Mouse (Mus musculus) cerebellum, postnatal 25 days (tissue): ENCODE measurements at regions not wholly inside any gene's neighbourhood (a gene's known extent, or its start where the extent isn't known, plus 50 kb on each side); places are given as distances from the start of the nearest gene placed in this dataset.

Experiments used
- DNase-seq, 2 experiments: peaks; one replicate each; pipeline ENCODE4 v3.0.0; 2021; ENCODE audit warnings: mixed read lengths in 2 of 2

DNA sequence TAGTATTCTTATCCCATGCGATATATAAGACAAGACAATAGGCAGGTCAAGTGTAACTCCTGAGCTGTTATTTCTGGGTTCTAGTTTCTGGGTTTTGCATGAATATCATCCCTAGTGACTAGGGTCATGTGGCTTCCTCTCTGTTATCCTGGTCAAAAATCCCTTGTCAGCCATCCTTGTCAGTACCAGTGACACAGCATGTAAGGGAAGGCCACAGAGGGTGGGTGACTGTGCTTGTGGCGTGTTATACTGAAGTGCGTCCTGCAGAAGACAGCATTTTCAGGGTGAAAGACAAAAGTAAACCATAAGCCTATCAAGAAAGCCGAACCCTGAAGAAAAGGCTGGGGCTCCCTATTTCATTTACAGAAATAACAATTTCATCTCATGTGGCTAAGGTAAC is 50.7 kb upstream of the Echdc3 start:
- no peak for DNase-seq

- DNase-seq = no peak
Measured at GRCm38 (mm10) chr2:6264085-6264783, 51.4 kb upstream of the Echdc3 start.

DNA sequence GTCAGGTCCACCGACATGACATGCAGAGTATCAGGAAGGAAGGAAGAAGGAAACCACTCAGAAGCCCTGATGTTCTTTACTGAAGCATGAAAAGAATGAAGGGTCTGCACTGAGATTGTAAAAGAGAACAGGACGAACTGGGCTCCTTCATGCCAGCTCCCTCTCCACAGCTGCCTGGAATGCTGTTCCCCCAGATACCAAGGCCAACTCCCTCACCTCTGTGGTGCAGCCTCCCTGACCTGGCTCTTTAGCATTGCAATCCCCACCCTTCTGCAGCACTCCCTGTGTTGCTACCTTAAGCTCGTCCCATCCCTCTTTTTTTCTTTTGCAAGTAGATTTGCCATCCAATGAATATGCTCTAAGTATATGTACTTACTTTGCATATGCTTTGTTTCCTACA is 52.3 kb upstream of the Echdc3 start:
- no peak for DNase-seq

DNA sequence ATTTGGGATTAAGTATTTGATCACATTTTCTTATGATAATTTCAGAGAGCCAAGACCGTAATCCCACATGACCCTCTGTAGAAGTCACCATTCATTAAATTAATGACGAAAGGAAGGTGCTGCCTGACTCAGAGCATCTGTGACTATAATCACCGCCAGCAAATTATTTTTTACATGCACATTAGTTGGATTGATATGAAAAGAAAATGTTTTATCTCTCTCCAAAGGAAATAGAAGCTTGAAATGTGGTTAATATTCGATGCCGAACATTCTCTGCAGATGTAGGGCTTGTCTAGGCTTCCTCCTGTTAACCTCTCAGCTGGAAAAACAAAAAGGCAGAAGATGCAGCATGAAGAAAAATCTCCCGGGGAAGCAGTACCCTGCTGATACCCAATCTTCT is 54.2 kb upstream of the Echdc3 start:
- no peak for DNase-seq

DNA sequence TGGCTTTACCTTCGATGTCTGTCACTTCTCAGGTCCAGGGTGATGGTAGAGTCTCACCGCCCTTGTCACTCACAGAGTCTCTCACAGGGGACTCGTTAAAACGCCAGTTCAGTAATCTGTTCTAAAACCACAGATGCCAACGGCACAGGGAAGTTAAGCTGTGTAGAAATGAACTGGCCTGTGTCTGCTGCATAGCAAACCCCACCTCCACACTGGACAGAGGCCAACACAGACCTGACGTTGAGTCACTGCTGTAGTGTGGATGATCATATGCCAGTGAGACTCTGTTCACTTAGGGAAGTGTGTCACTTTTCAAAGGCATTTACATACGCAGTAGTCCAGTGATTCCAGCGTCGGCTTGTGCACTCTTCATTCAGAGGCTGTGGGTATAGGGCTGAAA is 54.7 kb upstream of the Echdc3 start:
- peak; percentile 35 to 71 for DNase-seq

GRCm38 (mm10) chr2:6272514-6272913 is 50.0 kb upstream of the Usp6nl start:
- DNase-seq = no peak
